Mouse (Mus musculus) intestine, embryonic 16.5 days (tissue): Measurements from ENCODE around the gene Trim46. TPM values are rescaled to one million over a fixed set of nuclear protein-coding genes. Genes with fewer than 3 reads are reported as not detected.

Experiments used
- ATAC-seq: fragments of 200-750 bp; cut with Nextera tagmentation; 2 replicates; pipeline ENCODE4 v1.8.0; 2017; ENCODE audit warnings: moderate TSS enrichment, moderate library complexity
- H3K27ac ChIP-seq: fragments of 300-500 bp; sonication (generic); 2 replicates; pipeline ENCODE4 v1.5.1; 2014; ENCODE audit warnings: mild to moderate bottlenecking, low read length
- H3K27me3 ChIP-seq: fragments of 300-500 bp; sonication (generic); replicated peaks from 2 replicates; pipeline ENCODE4 v1.6.1; 2014; ENCODE audit warnings: low read length, control low read depth, mixed read lengths; ENCODE audit not compliant: control insufficient read depth, insufficient read depth
- H3K36me3 ChIP-seq: fragments of 300-500 bp; sonication (generic); 2 replicates; pipeline ENCODE4 v1.6.1; 2014; ENCODE audit warnings: low read length, control low read depth; ENCODE audit not compliant: control insufficient read depth, insufficient read depth
- H3K4me1 ChIP-seq: fragments of 300-500 bp; sonication (generic); 2 replicates; pipeline ENCODE4 v1.6.1; 2014; ENCODE audit warnings: low read length, control low read depth, mixed read lengths; ENCODE audit not compliant: control insufficient read depth, insufficient read depth
- H3K4me2 ChIP-seq: fragments of 300-500 bp; sonication (generic); 2 replicates; pipeline ENCODE4 v1.6.1; 2014; ENCODE audit warnings: low read depth, low read length, control low read depth
- H3K4me3 ChIP-seq: fragments of 300-500 bp; sonication (generic); 2 replicates; pipeline ENCODE4 v1.5.1; 2014; ENCODE audit warnings: mild to moderate bottlenecking, low read length
- H3K9ac ChIP-seq: fragments of 300-500 bp; sonication (generic); 2 replicates; pipeline ENCODE4 v1.6.1; 2014; ENCODE audit warnings: low read depth, low read length
- H3K9me3 ChIP-seq: fragments of 300-500 bp; sonication (generic); 2 replicates; pipeline ENCODE4 v1.6.1; 2016; ENCODE audit warnings: low read length, control low read depth; ENCODE audit not compliant: control insufficient read depth
- WGBS: fragments of 180-500 bp; shearing (Covaris S2); extraction: QIAGEN DNeasy Blood & Tissue Kit; methylation state at CpG from one replicate; pipeline ENCODE4 v1.1.7; 2014; 5-methylcytosine and 5-hydroxymethylcytosine counted together
- polyA plus RNA-seq: library from polyadenylated mRNA; unstranded; fragments of >200 nt; fragmentation: Nextera tagmentation; extraction: Ambion mirVana; gene quantifications from 2 replicates; pipeline ENCODE4 v1.2.1, GENCODE M21; 2015

The Trim46 gene
- polyA plus RNA-seq, 1 experiment from 2014 or later, result 3.9 TPM

DNA sequence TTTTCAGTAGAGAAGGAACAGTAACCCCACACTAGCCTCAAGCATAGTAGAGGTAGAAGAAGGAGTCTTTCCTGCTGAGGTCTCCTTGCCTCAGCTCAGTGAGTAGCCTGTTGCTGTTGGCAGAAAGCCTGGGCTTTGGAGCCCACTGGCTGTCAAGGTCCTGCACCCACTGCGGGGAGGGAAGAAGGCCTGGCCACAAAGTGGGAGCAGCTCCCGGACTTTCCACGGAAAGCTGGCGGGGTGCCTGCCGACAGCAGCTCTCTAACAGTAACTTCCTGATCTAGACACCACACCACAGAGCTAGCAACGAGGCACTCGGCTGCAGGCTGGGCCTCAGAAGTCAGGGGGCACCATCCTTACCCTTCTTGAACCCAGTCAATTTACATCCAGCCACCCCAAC lies 35.4 kb downstream of the Trim46 start:
- 72% methylated on average over 7 of the region's 7 CpGs for WGBS
- no peak overlapping the region for H3K4me3 ChIP-seq
- H3K9ac ChIP-seq, result no peak overlapping the region
- H3K27ac ChIP-seq, result no peak overlapping the region
- H3K27me3 ChIP-seq, result no peaks in the 10 kb centered on the region
- peaks cover 18% of the 10 kb centered on the region for H3K36me3 ChIP-seq
- H3K4me2 ChIP-seq, result no peak overlapping the region
- H3K9me3 ChIP-seq, result no peaks in the 10 kb centered on the region
- no peak for ATAC-seq
- peaks cover 10% of the 10 kb centered on the region for H3K4me1 ChIP-seq

DNA sequence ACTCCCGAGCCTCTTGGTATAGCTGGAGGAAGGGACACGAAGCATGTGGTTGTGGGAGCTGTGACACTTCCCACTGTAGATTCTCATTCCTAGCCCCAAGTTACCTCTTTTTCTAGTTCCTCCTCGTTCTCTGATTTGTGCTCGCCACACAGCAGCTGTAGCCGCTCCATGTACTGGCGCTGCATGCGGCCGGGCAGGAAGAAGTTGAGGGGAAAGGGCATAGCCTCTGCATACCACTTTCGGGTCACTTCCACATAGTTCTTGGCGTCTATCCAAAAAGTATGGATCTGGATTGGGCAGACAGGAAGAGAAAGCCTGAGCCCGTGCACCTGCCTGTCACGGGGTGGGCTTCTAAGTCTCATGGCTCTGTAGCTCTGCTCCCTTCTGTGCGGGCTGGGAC lies 35.9 kb downstream of the Trim46 start:
- Histone ChIP-seq H3K27me3 (no peaks in the 10 kb centered on the region), H3K4me3 (no peak overlapping the region), H3K4me2 (no peak overlapping the region), H3K4me1 (peaks cover 7% of the 10 kb centered on the region), H3K36me3 (peaks cover 18% of the 10 kb centered on the region), H3K9me3 (no peaks in the 10 kb centered on the region), H3K9ac (no peak overlapping the region), H3K27ac (no peak overlapping the region)
- no peak for ATAC-seq
- WGBS, result 76% methylated on average over 13 of the region's 13 CpGs

DNA sequence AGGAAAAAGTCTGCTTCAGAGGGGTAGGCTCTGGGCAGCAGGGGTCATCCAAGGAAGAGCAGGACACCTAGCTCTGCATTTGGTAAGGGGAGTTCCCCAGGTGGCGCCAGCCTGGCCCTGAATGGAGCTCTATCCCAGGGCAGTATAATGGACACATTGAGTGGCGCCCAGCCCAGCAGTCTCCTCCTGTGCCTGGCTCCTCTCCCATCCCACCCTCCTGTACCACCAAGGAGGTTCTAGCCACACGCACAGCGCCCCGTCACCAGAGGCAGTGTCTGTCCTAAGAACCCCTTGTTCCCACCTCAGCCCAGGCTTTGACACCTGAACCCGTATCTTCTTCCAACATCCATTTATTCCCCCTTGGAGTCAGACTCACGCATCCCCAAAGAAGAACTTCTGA lies 36.4 kb downstream of the Trim46 start:
- no peak overlapping the region for H3K4me3 ChIP-seq
- peaks cover 18% of the 10 kb centered on the region for H3K36me3 ChIP-seq
- no peaks in the 10 kb centered on the region for H3K27me3 ChIP-seq
- H3K9me3 ChIP-seq, result no peaks in the 10 kb centered on the region
- H3K27ac ChIP-seq, result no peak overlapping the region
- WGBS, result 97% methylated on average over 7 of the region's 7 CpGs
- ATAC-seq, result no peak
- peaks cover 4% of the 10 kb centered on the region for H3K4me1 ChIP-seq
- H3K9ac ChIP-seq, result no peak overlapping the region
- no peak overlapping the region for H3K4me2 ChIP-seq

DNA sequence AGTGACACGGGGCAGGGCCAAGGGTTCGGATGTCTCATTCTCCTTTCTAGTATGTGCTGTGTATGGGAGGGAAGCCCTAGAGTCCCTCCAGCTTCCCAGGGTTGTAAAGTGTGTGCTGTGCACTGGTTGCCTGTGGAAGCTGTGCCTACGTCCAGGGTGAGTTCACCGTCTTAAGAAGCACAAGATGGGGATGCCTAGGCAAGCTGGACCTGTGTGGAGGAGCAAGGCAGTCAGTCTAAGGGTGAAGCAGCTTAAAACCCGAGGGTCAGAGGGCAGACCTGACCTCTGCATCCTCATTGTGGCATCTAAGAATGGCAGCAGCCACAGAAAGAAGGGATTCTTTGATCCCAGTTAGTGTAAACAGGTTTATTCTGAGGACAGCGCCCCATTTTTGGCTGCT lies 37.4 kb downstream of the Trim46 start:
- Histone ChIP-seq H3K36me3 (peaks cover 18% of the 10 kb centered on the region), H3K9ac (no peak overlapping the region), H3K4me1 (peaks cover 3% of the 10 kb centered on the region), H3K4me3 (no peak overlapping the region), H3K27me3 (no peaks in the 10 kb centered on the region), H3K27ac (no peak overlapping the region), H3K9me3 (no peaks in the 10 kb centered on the region), H3K4me2 (no peak overlapping the region)
- no peak for ATAC-seq
- WGBS, result 88% methylated on average over 6 of the region's 6 CpGs

DNA sequence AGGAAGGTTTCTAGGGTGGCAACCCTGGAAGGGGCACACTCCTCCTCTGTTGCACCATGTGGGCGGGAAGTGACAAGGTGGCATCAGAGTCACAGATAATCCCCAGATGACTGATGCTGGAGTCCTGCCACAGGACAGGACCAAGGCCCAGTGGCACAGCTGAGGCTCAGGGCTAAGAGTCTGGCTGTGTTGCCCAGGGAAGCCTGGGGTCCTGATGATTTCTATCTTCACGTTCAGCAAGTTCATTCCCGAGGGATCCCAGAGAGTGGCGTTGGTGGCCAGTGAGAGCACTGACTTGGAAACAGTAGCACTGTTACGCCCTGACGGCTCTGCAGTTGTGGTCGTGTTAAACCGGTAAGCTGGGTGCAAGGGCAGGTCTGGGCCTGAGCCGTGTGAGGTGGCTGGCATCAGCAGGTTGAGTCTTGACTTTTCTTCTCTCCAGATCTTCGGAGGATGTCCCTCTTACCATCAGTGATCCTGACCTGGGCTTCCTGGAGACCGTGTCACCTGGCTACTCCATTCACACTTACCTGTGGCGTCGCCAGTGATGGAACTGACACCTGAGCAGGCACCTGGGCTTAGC lies 37.9 kb downstream of the Trim46 start:
- no peak overlapping the region for H3K9ac ChIP-seq
- WGBS, result 88% methylated on average over 13 of the region's 13 CpGs
- no peaks in the 10 kb centered on the region for H3K9me3 ChIP-seq
- no peak overlapping the region for H3K27ac ChIP-seq
- no peak for ATAC-seq
- H3K4me3 ChIP-seq, result no peak overlapping the region
- peaks cover 18% of the 10 kb centered on the region for H3K36me3 ChIP-seq
- peaks cover 6% of the 10 kb centered on the region for H3K4me1 ChIP-seq
- H3K4me2 ChIP-seq, result no peak overlapping the region
- no peaks in the 10 kb centered on the region for H3K27me3 ChIP-seq

DNA sequence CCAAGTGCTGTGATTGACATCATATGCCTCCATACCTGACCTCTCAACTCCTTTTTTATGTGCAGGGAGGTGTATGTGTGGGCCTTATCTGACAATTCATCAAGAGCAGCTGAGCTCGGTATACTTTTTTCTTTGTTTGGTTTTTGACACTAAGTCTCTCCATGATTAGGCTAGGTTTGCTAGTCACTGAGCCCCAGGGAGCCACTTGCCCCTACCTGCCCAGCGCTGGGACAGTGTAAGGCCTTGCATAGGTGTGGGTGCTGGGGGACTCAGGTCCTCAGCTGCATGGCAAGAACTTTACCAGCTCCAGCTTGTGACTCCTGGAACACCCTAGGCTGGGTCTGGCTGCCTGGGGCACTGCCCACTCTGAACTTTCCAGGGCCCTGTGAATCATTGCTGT lies 39.4 kb downstream of the Trim46 start:
- Histone ChIP-seq H3K4me1 (peaks cover 4% of the 10 kb centered on the region; the same call in 1 of the 2 replicates), H3K9ac (no peak overlapping the region), H3K9me3 (no peaks in the 10 kb centered on the region), H3K27ac (no peak overlapping the region), H3K4me2 (no peak overlapping the region), H3K36me3 (peaks cover 18% of the 10 kb centered on the region), H3K4me3 (no peak overlapping the region), H3K27me3 (no peaks in the 10 kb centered on the region)
- ATAC-seq, result no peak
- 75% methylated on average over 2 of the region's 2 CpGs for WGBS

DNA sequence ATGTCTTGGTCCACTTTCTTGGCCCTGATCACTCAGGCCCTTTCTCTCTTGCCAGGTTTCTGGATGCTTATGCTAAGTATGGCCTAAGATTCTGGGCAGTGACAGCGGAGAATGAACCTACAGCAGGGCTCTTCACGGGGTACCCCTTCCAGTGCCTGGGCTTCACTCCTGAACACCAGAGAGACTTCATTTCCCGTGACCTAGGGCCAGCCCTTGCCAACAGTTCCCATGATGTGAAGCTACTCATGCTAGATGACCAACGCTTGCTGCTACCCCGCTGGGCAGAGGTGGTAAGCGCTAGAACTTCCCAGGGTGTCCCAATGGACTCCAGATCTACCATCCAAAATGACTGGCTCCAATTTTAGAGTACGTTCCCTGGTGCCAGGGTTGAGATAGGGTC lies 40.0 kb downstream of the Trim46 start:
- peaks cover 18% of the 10 kb centered on the region for H3K36me3 ChIP-seq

DNA sequence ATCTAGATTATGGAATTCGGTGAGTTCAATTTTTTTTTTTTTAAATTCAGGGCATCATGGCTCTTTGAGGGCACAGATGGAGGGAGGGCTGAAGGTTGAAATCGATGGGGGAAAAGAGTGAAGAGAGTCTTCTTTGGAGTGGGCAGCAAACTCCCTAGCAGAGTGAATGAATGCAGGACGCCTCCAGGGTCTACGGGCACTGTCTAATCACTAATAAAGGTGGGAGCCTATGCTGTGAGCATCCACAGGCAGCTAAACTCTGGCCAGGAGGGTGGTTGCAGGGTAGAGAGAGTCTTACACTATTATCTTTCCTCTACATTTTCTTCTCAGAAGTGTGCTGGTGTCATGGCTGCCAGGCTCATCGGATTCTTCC lies 43.0 kb downstream of the Trim46 start:
- H3K4me3 ChIP-seq, result peak overlapping the region; percentile 65
- ATAC-seq, result peak; percentile 32; the same call in 1 of the 2 replicates
- H3K36me3 ChIP-seq, result peaks cover 7% of the 10 kb centered on the region
- H3K9ac ChIP-seq, result peak overlapping the region; percentile 65
- no peaks in the 10 kb centered on the region for H3K27me3 ChIP-seq
- peaks cover 4% of the 10 kb centered on the region; the same call in 1 of the 2 replicates for H3K4me1 ChIP-seq
- no peaks in the 10 kb centered on the region for H3K9me3 ChIP-seq
- H3K27ac ChIP-seq, result no peak overlapping the region
- 38% methylated on average over 5 of the region's 5 CpGs for WGBS
- H3K4me2 ChIP-seq, result peak overlapping the region; percentile 59

More for the DNA sequence above, 40.0 kb downstream of the Trim46 start:
- no peak overlapping the region for H3K9ac ChIP-seq
- peaks cover 4% of the 10 kb centered on the region; the same call in 1 of the 2 replicates for H3K4me1 ChIP-seq
- H3K27ac ChIP-seq, result no peak overlapping the region
- H3K4me2 ChIP-seq, result no peak overlapping the region
- no peak for ATAC-seq
- no peaks in the 10 kb centered on the region for H3K27me3 ChIP-seq
- no peak overlapping the region for H3K4me3 ChIP-seq
- WGBS, result 94% methylated on average over 7 of the region's 7 CpGs
- no peaks in the 10 kb centered on the region for H3K9me3 ChIP-seq

DNA sequence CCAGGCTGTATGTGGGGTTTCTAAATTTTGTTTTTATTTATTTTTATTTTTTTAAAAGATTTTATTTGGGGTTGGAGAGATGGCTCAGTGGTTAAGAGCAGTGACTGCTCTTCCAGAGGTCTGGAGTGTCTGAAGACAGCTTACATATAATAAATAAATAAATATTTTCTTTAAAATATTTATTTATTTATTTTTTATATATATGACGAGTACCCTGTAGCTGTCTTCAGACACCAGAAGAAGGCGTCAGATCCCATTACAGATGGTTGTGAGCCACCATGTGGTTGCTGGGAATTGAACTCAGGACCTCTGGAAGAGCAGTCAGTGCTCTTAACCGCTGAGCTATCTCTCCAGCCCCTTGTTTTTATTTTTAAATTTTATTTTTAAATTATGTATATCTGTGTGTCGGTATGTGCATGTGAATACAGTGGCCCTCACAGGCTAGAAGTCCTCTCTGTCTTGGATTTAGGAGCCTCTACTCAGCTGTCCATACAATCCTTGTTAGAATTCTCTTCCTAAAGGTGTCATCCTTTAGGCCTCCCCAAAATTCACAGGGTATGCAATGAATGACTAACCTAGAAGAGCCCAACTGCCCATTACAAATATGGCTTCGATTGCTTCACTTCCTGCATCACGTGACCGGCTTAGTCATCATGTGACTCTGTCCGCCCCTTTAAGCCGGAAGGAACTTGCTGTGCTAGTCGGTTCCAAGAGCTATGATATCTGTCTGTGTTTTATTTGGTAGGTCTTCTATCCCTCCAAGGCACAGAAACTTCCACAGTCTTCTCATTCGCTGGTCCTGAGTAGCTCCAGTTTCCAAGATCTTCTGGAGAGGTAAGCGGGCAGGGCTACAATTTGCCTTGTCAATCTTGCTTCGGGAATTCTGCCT lies 43.6 kb downstream of the Trim46 start, which contains the start of gene Gba:
Gba (plus strand) TSS at position 676 of the 889 bp plus-strand sequence.
- H3K4me2 ChIP-seq, result peak within 1 kb of the TSS; percentile 59
- ATAC-seq, result peak; percentile 85
- no peaks in the 10 kb centered on the region for H3K9me3 ChIP-seq
- H3K4me3 ChIP-seq, result peak within 1 kb of the TSS; percentile 65
- H3K36me3 ChIP-seq, result peaks cover under 1% of the 10 kb centered on the region; the same call in 1 of the 2 replicates
- H3K27ac ChIP-seq, result no peak within 1 kb of the TSS
- H3K27me3 ChIP-seq, result no peaks in the 10 kb centered on the region
- peak within 1 kb of the TSS; percentile 65 for H3K9ac ChIP-seq
- peaks cover 4% of the 10 kb centered on the region; the same call in 1 of the 2 replicates for H3K4me1 ChIP-seq
- WGBS, result 27% methylated on average over 13 of the region's 13 CpGs
